Mouse (Mus musculus) midbrain, embryonic 11.5 days (tissue): Measurements from ENCODE around the gene Ptms. TPM values are rescaled to one million over a fixed set of nuclear protein-coding genes. Genes with fewer than 3 reads are reported as not detected.
A peak's percentile ranks its signal among the peaks of the same experiment; 100 is the strongest.

Experiments used
- ATAC-seq: fragments of 200-750 bp; cut with Nextera tagmentation; 2 replicates; pipeline ENCODE4 v1.8.0; 2017; ENCODE audit warnings: moderate TSS enrichment, moderate library complexity; ENCODE audit not compliant: low FRiP score
- DNase-seq: peaks from one replicate; pipeline ENCODE4 v3.0.0; 2015; ENCODE audit warnings: low spot score; ENCODE audit errors: missing footprints
- H3K27ac ChIP-seq: fragments of 300-500 bp; sonication (generic); 2 replicates; pipeline ENCODE4 v1.5.1; 2014; ENCODE audit warnings: low read depth, low read length
- H3K27me3 ChIP-seq: fragments of 300-500 bp; sonication (generic); 2 replicates; pipeline ENCODE4 v1.6.1; 2014; ENCODE audit warnings: mild to moderate bottlenecking, low read length, moderate library complexity, mixed read lengths; ENCODE audit not compliant: control insufficient read depth, insufficient read depth
- H3K36me3 ChIP-seq: fragments of 300-500 bp; sonication (generic); 2 replicates; pipeline ENCODE4 v1.6.1; 2014; ENCODE audit warnings: mild to moderate bottlenecking, low read length, moderate library complexity, mixed read lengths; ENCODE audit not compliant: control insufficient read depth, insufficient read depth
- H3K4me1 ChIP-seq: fragments of 300-500 bp; sonication (generic); 2 replicates; pipeline ENCODE4 v1.6.1; 2014; ENCODE audit warnings: low read length; ENCODE audit not compliant: control insufficient read depth, insufficient read depth
- H3K4me2 ChIP-seq: fragments of 300-500 bp; sonication (generic); 2 replicates; pipeline ENCODE4 v1.6.1; 2014; ENCODE audit warnings: mild to moderate bottlenecking, moderate library complexity
- H3K4me3 ChIP-seq: fragments of 300-500 bp; sonication (generic); 2 replicates; pipeline ENCODE4 v1.5.1; 2014; ENCODE audit warnings: low read depth, low read length
- H3K9ac ChIP-seq: fragments of 300-500 bp; sonication (generic); 2 replicates; pipeline ENCODE4 v1.6.1; 2014; ENCODE audit warnings: low read length
- H3K9me3 ChIP-seq: fragments of 300-500 bp; sonication (generic); 2 replicates; pipeline ENCODE4 v1.6.1; 2016; ENCODE audit warnings: low read length; ENCODE audit not compliant: control insufficient read depth
- whole genome bisulfite sequencing: fragments of 180-500 bp; shearing (Covaris S2); extraction: QIAGEN DNeasy Blood & Tissue Kit; methylation state at CpG from one replicate; pipeline ENCODE4 v1.1.7; 2014; 5-methylcytosine and 5-hydroxymethylcytosine counted together
- polyA plus RNA-seq: library from polyadenylated mRNA; unstranded; fragments of >200 nt; fragmentation: Nextera tagmentation; extraction: Ambion mirVana; gene quantifications from 2 replicates; pipeline ENCODE4 v1.2.1, GENCODE M21; 2014

Gene Ptms
- polyA plus RNA-seq, 1 experiment from 2014 or later: 288 TPM

DNA sequence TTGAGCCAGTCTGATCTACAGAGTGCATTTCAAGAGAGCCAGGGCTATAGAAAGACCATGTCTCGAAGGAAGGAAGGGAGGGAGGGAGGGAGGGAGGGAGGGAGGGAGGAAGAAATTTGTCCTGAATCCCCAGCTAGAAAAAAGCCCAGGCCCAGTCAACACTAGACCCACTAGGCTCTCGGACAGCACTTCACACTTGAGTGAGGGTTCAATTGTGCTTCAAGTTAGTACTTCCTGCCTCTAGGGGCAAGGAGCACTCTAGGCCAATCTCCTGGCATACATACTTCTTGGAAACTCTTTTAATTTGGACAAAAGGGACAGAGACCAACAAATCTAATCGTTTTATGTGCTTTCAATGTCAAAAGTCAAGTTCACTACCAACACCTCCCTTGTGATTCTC, 38.2 kb upstream of the Ptms start:
- Histone ChIP-seq H3K4me1 (no peaks in the 10 kb centered on the region), H3K4me3 (no peak overlapping the region), H3K27me3 (no peaks in the 10 kb centered on the region), H3K9ac (no peak overlapping the region), H3K4me2 (no peak overlapping the region), H3K27ac (no peak overlapping the region), H3K36me3 (peaks cover 15% of the 10 kb centered on the region), H3K9me3 (no peaks in the 10 kb centered on the region)
- no peak for DNase-seq
- WGBS: 78% methylated on average over 3 of the region's 3 CpGs
- no peak for ATAC-seq

DNA sequence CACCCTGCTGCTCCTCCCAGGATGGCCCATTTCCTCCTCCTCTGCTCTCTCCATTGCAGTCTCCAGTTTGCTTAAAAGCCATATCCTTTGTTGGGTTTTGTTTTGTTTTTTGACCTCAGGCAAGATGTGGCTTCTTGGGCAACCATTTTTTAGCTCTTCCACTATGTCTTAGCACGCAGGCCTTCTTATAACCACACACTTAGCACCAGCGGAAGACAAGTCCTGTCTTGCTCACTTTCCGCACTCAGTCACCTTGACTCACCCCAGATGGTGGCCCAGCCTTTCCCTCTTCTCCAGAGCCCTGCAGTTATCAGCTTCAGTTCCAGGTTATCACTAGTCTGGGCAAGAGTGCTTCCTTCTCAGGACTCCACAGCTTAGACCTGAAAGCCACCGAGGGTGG, 35.3 kb upstream of the Ptms start:
- DNase-seq (no peak), ATAC-seq (no peak)
- Histone ChIP-seq H3K9ac (no peak overlapping the region), H3K4me3 (no peak overlapping the region), H3K27ac (no peak overlapping the region), H3K4me2 (no peak overlapping the region), H3K4me1 (no peaks in the 10 kb centered on the region), H3K9me3 (no peaks in the 10 kb centered on the region), H3K36me3 (peaks cover 9% of the 10 kb centered on the region), H3K27me3 (no peaks in the 10 kb centered on the region)
- 98% methylated on average over 4 of the region's 4 CpGs for WGBS

DNA sequence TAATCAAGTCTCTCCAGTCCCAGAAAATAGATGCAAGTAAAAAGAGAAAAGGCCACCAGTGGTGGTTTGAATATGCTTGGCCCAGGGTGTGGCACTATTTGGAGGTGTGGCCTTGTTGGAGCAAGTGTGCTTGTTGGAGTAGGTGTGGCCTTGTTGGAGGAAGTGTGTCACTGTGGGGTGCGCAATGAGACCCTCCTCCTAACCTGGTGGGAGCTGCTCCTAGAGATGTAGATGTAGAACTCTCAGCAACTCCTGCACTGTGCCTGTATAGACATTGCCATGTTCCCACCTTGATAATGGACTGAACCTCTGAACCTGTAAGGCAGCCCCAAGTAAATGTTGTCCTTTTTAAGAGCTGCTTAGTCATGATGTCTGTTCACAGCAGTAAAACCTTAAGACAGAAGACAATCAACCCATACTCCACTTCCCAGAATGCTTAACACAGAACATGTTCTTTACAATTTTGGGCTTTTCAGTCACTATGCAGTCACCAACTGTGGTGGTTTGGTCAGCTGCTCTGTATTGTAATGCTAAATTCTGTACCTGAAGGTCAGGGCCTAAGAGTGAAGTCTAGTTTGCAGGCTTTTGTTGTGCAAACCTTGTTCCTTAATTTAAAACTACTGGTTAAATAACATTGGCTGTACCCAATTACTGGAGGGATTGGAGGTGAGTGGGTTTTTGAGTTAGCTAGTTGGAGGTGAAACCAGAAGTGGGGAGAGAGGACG, 34.2 kb upstream of the Ptms start:
- DNase-seq (no peak), ATAC-seq (no peak)
- H3K36me3 ChIP-seq: peaks cover 7% of the 10 kb centered on the region
- no peak overlapping the region for H3K4me3 ChIP-seq
- no peaks in the 10 kb centered on the region for H3K4me1 ChIP-seq
- H3K4me2 ChIP-seq: no peak overlapping the region
- H3K27me3 ChIP-seq: no peaks in the 10 kb centered on the region
- WGBS: 88% methylated on average over 2 of the region's 2 CpGs
- H3K9me3 ChIP-seq: no peaks in the 10 kb centered on the region
- H3K9ac ChIP-seq: no peak overlapping the region
- no peak overlapping the region for H3K27ac ChIP-seq

DNA sequence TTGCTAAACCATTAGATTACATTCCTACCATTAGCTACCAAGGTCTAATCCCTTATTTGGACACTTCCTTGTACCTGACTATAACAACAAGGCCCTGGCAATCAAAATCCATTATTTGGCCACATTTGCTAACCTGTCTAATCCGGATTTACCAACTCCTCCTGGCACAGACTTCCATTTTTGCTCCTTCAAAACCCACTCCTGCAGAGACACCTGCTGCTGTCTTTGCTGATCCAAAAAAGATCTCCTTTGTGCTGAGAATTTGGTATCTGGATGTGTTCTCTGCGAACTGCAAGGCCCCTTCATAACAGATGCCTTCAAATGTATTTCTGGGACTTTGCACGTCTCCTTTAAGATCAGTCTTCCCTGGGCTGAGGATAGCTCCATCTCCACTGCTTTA, 23.6 kb upstream of the Ptms start:
- H3K4me3 ChIP-seq: no peak overlapping the region
- no peaks in the 10 kb centered on the region for H3K4me1 ChIP-seq
- no peak overlapping the region for H3K4me2 ChIP-seq
- no peak overlapping the region for H3K9ac ChIP-seq
- no peak for ATAC-seq
- no peaks in the 10 kb centered on the region for H3K27me3 ChIP-seq
- 91% methylated on average over 3 of the region's 3 CpGs for WGBS
- no peaks in the 10 kb centered on the region for H3K36me3 ChIP-seq
- no peaks in the 10 kb centered on the region for H3K9me3 ChIP-seq
- no peak for DNase-seq
- no peak overlapping the region for H3K27ac ChIP-seq

DNA sequence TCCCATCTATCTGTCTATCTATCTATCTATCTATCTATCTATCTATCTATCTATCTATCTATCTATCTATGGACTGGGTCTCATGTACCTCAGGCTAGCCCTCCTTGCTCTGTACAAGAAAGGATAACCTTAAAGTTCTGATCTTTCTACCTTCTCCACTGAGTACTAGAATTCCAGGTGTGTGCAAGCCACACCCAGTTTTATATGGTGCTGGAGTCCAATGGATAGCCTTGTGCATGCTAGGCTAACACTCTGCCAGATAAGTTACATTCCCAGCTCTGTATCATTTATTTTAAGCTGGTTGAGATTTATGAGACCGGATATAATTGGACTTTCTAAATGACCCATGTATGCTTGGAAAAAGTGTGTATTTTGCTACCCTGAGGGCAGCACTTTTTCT, 21.8 kb upstream of the Ptms start:
- H3K9ac ChIP-seq: no peak overlapping the region
- no peaks in the 10 kb centered on the region for H3K4me1 ChIP-seq
- DNase-seq (no peak), ATAC-seq (no peak)
- H3K36me3 ChIP-seq: peaks cover 7% of the 10 kb centered on the region
- H3K27me3 ChIP-seq: no peaks in the 10 kb centered on the region
- H3K27ac ChIP-seq: no peak overlapping the region
- no peak overlapping the region for H3K4me2 ChIP-seq
- 94% methylated on average over 1 of the region's 1 CpGs for WGBS
- no peaks in the 10 kb centered on the region for H3K9me3 ChIP-seq
- H3K4me3 ChIP-seq: no peak overlapping the region

DNA sequence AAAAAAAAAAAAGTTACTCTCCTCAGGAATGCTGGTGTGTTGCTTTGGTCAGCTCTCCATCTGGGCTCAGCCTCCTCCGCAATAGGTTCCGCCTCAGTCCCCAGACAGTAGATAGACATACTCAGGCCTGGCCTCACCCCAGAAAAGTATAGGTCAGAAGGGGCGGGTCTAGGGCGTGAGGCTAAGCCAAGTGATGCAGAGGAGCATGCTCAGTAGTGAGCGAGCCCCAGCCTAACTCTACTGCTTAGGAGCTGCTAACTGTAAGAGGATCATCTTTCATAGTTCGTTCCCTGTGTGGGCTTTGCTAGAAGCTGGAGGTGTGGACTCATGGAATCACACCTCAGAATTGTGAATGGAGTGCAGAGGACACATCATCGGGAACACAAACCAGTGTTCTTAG, 18.7 kb upstream of the Ptms start:
- Histone ChIP-seq H3K9me3 (no peaks in the 10 kb centered on the region), H3K4me1 (no peaks in the 10 kb centered on the region), H3K27me3 (no peaks in the 10 kb centered on the region), H3K9ac (no peak overlapping the region), H3K36me3 (peaks cover 29% of the 10 kb centered on the region), H3K4me3 (no peak overlapping the region), H3K4me2 (no peak overlapping the region), H3K27ac (no peak overlapping the region)
- DNase-seq: no peak
- WGBS: 95% methylated on average over 7 of the region's 7 CpGs
- ATAC-seq: peak; percentile 22; the same call in 1 of the 2 replicates

DNA sequence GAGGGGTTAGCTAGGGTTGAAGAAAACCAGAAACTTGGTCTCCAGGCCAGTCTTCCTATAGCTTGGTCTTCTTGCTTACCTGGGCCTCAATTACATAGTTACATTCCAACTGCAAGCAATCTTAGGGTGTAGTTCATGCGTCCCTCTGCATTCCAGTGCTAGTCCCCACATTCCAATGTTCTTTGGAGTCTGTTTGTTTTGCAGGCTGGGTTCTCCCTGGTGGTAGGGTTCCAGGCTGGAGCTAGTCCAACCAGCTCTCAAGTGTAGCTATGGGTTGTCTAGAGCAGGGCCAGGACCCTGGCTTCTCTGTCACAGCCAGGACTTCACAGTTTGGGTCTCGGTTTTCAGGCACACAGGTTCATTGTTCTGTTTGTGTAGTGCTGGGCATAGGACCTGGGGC, 17.6 kb upstream of the Ptms start:
- Histone ChIP-seq H3K36me3 (peaks cover 29% of the 10 kb centered on the region), H3K4me1 (peaks cover 2% of the 10 kb centered on the region), H3K4me2 (no peak overlapping the region), H3K9ac (no peak overlapping the region), H3K27ac (no peak overlapping the region), H3K27me3 (no peaks in the 10 kb centered on the region), H3K4me3 (no peak overlapping the region), H3K9me3 (no peaks in the 10 kb centered on the region)
- DNase-seq: no peak
- ATAC-seq: no peak
- WGBS: 85% methylated on average over 2 of the region's 2 CpGs

DNA sequence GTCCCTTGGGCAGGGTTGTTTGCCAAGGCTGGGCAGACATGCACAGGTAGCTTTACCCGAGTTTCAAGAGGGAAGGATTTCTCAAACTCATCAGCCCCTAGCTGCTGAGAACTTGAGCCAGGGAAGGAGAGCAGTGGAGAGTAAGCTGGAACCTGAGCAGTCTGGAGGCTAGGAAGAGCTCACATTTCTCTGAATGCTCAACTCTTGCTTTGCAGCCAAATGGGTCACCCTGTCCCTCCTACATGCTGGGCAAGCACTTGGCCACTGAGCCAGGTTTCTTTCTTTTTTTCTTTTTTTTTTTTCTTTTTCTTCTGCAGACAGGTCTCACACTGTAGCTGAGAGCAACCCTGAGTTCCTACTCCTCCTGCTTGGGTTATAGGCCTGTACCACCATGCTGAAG, 16.8 kb upstream of the Ptms start:
- H3K36me3 ChIP-seq: peaks cover 29% of the 10 kb centered on the region
- 80% methylated on average over 1 of the region's 1 CpGs for WGBS

DNA sequence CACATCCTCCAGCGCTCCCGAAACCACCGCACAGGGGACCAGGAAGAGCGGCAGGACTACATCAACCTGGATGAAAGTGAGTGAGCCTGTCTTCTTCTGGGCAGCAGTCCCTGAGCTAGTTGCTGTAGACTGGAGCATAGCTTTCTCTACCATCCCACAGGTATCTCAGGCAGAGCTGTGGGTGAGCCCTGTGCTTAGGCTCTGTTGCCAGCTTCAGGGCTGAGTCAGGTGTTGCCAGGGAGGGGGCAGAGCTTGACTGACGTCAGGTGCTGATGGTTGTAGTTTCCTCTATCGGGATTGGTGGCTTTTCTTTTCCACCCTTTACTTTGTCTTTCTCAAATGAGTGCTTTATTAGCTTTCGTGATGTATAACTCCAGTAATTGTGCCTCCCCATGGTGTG, 14.8 kb upstream of the Ptms start:
- H3K27me3 ChIP-seq: no peaks in the 10 kb centered on the region
- peaks cover 29% of the 10 kb centered on the region for H3K36me3 ChIP-seq
- DNase-seq: no peak
- no peak overlapping the region for H3K4me3 ChIP-seq
- no peak overlapping the region for H3K9ac ChIP-seq
- H3K4me1 ChIP-seq: peaks cover 12% of the 10 kb centered on the region
- 95% methylated on average over 7 of the region's 7 CpGs for WGBS
- no peaks in the 10 kb centered on the region for H3K9me3 ChIP-seq
- H3K27ac ChIP-seq: no peak overlapping the region
- ATAC-seq: no peak
- H3K4me2 ChIP-seq: no peak overlapping the region

More for the DNA sequence above, 16.8 kb upstream of the Ptms start:
- ATAC-seq (no peak), DNase-seq (no peak)
- Histone ChIP-seq H3K4me1 (peaks cover 6% of the 10 kb centered on the region), H3K27me3 (no peaks in the 10 kb centered on the region), H3K9me3 (no peaks in the 10 kb centered on the region), H3K27ac (no peak overlapping the region), H3K4me2 (no peak overlapping the region), H3K4me3 (no peak overlapping the region), H3K9ac (no peak overlapping the region)
